Mouse (Mus musculus): Measurements from ENCODE around the gene Pbrm1.
A peak's percentile ranks its signal among the peaks of the same experiment; 100 is the strongest.

Pbrm1 gene

DNA sequence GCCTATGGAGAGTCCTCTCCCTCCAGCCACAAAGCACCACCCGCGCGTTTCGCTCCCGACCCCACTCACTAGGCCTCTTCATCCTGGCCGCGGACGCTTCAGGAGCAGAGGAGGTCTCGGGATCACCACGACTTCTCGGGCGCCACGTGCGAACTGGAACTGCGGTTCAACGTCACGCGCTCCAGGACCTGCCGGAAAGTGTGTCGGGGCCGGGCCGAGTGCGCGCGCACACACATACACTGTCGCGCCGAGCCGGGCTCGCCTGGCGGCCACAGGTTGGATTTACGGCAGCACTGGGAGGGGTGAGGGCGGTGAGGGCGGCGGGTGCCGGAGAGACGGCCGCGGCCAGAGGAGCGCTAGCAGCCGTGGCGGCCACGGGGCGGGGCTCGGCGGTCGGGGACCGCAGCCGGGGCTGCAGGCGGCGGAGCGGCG, at the start of gene Pbrm1, which contains the start of gene Gnl3:
Gene Pbrm1 (plus strand): TSS at position 279 of the 432 bp plus-strand sequence.
Gene Gnl3 (minus strand): TSS at position 293 of the 432 bp plus-strand sequence.
- DNase-seq (ENCODE audit: low spot score in 2 of 2) = peak; percentile 97 to 99

DNA sequence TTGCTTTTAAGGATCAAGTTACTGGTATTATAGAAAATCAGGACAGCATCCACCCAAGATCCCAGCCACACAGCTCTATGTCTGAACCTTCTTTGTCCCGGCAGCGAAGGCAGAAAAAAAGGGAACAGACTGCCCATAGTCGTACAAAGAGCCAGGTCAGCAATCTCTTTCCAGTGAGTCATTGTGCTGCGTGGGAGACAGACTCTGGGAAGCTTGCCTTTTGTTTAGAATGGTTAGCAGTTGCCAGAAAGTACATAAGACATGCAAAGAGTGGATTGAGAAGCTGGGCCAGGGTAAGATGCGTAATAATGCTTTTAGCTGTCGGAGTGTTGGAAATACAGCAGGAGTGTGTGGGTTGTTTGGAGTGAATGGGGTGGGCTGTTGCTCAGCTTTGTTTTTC, 44.7 kb upstream of the Pbrm1 start:
- DNase-seq (ENCODE audit: low spot score in 2 of 2) = no peak

DNA sequence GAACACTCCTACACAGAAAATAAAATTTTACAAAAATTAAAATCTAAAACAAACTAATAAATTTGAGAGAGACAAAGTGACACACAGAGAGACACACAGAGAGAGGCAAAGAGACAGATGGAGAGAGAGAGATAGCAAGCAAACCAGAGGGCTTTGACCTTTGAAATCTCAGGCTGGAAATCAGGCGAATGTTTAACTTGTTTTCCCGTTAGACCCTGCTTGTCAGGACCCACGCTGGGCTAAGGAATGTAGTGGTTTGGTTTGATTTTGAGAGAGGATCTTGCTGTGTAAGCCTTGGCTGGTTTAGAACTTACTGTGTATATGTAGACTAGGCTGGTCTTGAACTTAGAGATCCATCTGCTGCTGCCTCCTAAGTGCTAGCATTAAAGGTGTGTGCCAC, 42.7 kb upstream of the Pbrm1 start:
- DNase-seq (ENCODE audit: low spot score in 2 of 2) = no peak

DNA sequence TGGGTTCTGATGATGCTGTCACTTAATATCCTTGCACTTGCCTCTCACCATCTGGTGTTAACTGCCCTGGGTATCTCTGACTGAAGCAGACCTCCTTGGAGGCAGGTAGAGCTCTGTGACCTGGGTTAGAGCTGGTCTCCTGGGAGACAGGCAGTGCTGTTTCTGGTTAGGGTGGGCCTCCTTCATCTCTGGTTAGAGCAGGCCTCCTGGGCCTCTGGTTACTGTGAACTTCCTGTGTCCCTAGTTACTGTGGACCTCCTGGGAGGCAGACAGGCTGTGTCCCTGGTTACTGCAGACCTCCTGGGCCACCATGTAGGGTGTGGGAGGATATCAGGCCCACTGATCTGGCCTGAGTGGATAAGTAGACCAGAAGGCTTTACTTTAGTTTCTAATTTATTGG, 22.5 kb upstream of the Pbrm1 start:
- no peak for DNase-seq (ENCODE audit: low spot score in 2 of 2)

DNA sequence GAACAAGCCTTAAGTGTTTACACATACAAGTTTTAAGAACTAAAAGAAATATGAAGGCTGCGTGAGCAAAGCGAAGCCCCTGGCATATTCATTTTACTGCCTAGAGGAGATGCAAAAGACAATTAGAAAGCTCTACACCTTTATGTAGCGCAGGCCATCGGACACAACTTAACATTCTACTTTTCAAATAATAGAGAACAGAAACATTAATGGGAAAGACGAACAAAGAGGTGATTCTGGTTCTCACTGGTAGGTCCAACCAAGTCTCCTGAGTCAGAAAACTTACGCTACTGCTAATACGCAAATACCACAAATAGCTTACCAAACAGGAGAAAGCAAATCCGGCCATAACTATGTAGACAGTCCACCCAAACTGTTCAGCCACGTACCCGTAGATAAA, 18.6 kb upstream of the Pbrm1 start:
- no peak for DNase-seq (ENCODE audit: low spot score in 2 of 2)

DNA sequence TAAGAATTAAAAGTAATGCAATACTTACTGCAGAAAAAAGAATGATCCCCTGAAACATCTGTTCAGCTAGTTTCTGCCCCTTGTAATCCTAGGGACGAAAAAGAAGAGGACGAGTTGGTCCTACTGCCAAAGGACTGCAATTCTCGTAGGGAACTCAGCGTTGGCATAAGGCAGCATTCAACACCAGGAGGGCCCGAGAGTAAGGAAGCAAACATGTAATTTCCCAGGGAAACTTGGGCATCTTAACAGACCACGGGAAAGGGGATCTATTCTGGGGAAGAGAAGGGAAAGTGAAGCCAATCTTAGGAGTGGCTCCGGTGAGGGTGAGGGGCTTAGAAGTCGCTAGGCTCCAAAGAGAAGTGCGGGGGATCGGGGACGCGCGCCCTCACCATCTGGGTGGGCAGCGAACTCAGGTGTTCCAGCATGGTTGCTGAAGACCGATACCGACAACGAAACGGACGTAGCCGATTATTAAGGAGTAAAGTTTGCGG, 18.1 kb upstream of the Pbrm1 start:
- DNase-seq (ENCODE audit: low spot score in 2 of 2) = no peak

DNA sequence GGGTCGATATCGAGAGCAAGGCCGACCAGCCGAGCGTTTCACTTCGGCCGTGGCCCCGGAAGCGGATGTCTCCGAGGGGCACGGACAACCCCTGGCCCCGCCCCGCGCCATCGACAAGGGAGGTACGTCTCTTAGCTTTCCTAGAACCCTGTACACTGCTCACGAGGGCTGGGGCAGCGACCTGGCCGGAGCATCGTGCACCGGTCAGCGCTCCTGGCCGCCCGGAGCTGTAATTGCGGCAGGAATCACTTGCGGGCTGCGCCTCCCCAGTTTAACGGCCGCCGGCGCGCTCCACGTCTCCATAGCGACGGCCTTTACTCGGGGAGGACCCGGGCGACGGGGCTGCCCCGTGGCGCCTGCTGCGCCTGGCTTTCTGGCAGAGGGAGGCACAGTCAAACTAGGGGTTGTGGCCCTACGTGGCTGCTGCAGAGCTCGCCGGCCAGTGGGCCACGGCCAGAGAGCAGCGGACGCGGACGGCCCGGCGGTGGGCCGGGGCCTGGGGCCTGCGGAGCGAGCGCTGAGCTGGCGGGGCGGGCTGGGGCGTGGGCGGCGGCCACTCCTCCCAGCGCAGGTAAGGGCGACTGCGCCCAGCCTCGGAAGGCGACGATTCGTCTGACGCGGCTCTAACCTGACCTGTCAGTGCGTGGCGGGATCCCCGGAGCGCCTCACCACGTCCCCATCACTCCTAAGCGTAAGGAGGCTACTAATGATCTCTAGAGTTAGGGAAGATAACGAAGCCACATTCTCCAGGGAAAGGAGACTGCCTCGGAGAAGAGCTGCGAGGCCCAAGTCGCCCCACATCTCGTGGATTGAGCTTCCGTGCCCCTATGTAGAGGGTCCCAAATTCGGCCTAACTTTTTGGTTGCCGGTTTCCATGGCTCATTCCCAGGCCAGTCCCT, 17.4 kb upstream of the Pbrm1 start, which contains the start of the genes Glt8d1 and Spcs1:
Gene Glt8d1 (plus strand): TSS at position 94 of the 899 bp plus-strand sequence.
Gene Spcs1 (minus strand): TSS at position 366 of the 899 bp plus-strand sequence.
- peak; percentile 83 to 93 for DNase-seq (ENCODE audit: low spot score in 2 of 2)

DNA sequence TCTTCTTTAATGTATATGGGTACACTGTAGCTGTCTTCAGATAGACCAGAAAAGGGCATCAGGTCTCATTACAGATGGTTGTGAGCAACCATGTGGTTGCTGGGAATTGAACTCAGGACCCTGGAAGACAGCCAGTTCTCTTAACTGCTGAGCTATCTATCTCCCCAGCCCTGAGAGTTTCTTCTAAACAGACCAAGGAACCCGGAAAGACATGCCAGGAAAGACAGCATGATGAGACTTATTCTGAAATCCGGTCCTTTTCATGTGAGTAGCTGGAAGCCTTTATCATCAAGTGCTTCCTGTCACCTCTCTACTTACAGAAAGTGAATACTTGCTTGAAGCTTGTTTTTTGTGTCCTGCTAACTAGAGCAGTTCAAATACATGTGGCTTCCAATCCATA, 14.4 kb upstream of the Pbrm1 start:
- DNase-seq (ENCODE audit: low spot score in 2 of 2) = no peak

DNA sequence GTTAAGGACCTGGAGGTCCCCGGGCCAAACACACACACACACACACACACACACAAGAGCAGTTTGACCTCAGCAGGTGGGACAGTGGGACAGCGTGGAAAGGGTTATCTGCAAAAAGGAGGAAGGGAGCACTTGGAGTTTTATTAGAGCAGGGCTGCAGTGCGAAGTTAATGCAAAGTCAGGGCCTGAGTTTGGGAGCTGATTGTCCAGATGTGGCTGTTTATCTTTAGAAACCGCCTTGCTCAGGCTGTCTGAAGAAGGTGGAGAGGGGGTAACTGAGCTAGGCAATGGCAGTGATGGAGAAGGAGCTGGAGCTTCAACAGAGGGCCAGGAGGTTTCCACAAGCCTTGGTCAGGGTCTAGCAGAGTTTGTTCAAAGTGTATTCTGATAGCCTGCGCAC, 12.2 kb upstream of the Pbrm1 start:
- DNase-seq (ENCODE audit: low spot score in 2 of 2) = no peak

DNA sequence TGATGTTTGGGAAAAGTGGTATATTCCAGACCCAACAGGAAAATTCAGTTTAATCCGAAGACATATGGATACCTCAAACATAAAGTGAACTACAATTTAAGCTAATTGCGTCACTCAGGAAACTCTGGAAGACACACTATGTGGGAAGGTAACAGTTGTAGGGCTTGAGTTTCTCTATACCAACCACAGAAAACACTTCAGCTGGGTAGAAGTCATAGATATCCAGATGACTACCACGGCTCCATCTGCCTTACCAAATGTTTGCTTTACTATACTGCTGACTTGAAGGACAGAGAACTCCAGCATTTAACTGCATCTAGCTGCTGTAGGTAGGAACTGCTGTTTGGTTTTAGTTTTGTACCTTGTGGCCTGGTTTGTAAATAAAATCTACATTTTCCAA, 7.3 kb upstream of the Pbrm1 start:
- no peak for DNase-seq (ENCODE audit: low spot score in 2 of 2)

DNA sequence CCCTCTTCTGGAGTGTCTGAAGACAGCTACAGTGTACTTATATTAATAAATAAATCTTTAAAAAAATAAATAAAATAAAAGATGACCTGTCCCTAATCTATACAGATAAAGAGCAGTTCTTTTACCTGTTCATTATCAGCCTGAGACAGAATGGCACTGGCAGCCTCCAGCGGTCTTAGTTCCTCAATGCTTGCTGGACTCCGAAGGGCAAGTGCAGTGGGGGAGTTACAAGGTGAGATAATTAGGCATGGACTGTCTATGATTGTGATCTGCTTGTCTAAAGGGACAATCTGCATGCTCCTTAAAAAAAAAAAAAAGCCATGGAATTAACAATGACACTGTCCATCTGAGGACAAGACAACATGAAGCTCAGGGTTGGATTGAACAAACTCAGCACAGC, 5.0 kb upstream of the Pbrm1 start:
- no peak for DNase-seq (ENCODE audit: low spot score in 2 of 2)

DNA sequence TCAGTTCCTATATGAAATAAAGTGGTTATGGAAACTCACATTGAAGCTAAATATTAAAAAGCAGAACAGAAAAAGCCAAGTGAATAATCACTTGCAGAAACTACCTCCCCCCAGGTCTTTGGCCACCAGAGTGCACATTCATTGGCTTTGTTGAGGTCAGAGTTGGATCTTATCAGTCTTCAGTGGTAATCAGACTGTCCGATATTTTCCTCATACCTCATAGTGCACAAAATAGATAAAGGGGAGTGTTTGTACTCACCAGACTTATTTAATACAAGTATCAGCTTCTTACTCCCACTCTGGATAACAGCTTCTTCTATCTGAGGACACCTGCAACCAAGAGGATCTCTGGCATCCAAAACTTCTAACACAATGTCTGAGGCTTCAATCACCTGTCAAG, 2.9 kb upstream of the Pbrm1 start:
- DNase-seq (ENCODE audit: low spot score in 2 of 2) = no peak

DNA sequence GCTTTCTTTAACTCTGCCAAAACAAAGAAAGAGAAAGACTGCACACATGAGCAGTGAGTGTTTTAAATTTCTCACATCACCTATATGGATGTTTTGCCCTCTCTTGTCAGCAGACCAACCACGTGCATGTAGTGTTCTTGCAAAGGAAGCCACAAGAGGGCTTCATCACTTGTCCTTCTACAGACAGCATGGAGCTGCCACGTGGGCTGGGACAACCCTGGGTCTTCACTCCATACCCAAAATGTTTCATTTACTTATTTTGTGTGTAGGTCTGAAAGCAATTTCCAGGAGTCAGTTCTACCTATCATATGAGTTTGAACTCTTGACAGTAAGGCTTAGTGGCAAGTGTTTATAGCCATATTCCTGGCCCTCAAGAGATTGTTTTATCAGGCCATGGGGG, 1.1 kb upstream of the Pbrm1 start:
- no peak for DNase-seq (ENCODE audit: low spot score in 2 of 2)

DNA sequence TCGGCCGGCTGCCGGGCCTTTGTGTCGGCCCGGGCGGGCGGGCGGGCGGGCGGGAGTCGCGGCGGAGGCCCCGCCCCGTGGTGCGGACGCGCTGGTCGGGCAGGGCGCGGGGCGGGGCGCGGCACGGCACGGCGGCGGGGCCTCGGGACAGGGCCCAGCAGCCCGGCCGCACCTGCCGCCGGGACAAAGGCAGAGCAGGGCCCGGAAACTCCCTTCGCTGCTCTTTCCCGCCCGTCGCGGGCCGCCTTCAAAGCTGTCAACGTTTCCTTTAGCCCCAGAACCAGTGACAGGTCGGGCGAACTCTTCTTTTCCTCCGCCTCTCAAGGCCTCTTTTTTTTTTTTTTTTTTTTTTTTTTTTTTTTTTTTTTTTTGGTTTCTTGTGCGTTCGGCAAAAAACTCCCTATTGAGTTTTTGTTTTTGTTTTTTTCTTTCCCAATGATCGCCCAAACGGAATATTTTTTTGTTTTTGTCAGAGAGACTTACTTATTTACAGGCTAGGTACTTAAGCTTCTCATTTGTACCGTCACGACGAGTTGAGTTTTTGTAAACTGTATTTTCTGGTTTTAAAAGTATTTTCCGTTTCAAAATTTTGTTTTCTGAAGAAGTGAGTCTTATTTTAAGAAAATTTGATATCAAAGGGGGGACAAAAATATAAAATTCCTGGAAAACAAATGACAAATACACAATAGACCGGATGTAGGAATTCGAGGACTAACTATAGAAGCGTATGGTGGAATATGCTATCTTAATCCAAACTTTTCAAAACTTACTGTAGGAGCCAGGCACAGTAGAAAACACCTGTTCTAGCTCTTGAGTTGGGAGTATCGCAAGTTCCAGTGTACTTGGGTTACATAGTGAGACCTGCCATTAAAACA, 630 bp downstream of the Pbrm1 start:
- peak; percentile 83 to 91 for DNase-seq (ENCODE audit: low spot score in 2 of 2)

DNA sequence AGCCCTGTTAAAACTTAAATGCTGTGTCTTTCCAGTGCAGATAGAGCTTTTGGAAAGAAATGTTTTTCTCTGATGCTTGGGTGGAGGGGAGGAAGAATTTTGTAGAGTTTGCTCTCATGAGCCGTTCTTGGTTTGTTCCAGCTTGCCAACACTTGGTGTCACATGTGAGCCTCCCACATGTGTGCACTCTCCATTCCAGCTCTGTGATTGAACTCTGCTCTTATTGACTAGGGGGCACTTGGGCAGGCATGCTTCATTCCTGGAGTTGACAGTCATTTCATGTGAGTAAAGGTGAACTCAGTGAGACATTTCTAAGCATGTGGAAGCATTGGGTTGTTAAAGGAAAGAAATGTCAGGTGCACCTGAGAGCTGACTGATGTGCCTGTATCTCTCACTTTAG, 3.6 kb downstream of the Pbrm1 start:
- no peak for DNase-seq (ENCODE audit: low spot score in 2 of 2)

DNA sequence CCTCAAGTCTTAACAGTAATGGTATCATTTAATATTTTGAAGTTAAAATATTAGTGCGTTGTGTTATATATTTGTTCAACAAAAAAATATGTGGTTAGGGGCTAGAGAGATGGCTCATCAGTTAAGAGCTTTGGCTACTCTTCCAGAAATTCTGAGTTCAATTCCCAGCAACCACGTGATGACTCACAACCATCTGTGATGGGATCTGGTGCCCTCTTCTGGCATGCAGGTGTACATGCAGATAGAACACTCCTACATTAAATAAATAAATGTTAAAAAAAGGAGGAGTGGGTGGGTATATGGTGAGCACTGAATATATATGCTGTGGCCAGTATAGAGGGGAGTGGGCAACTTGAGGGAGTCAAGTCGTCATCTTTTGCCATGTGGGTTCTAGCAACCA, 6.8 kb downstream of the Pbrm1 start:
- peak in 1 of 2 experiments; percentile 67 for DNase-seq (ENCODE audit: low spot score in 2 of 2)

DNA sequence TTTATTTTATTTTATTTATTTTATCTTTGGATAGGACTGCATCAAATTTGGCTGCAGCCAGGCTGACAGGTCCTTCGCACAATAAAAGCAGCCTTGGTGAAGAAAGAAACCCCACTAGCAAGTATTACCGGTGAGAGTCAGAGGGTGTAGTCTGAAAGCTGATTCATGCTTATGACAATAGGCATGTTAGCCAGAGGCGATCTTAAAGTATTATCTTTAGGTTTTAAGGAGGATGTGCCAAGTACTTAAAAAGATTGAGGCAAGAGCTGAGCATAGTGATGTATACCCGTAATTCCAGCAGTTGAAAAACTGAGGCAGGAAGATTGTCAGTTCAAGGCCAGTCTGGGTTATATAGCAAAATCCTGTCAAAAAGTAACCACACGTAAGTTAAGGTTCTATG, 26.4 kb downstream of the Pbrm1 start:
- DNase-seq (ENCODE audit: low spot score in 2 of 2) = no peak

DNA sequence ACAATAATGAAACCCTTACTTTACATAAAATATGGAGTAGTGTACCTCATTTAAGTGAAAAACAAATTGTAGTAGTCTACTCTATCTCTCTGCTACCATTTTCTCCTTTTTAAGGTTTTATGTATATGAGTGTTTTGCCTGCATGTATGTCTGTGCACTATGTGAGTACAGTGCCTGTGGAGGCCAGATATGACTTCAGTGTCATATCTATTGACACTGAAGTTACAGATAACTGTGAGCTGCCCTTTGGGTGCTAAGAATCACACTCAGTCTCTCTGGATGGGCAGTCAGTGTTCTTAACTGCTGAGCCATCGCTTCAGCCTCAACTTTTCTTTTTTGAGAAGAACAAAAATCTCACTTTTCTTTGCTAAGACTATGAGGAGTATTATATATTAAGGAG, 26.9 kb downstream of the Pbrm1 start:
- DNase-seq (ENCODE audit: low spot score in 2 of 2) = peak in 1 of 2 experiments; percentile 27

DNA sequence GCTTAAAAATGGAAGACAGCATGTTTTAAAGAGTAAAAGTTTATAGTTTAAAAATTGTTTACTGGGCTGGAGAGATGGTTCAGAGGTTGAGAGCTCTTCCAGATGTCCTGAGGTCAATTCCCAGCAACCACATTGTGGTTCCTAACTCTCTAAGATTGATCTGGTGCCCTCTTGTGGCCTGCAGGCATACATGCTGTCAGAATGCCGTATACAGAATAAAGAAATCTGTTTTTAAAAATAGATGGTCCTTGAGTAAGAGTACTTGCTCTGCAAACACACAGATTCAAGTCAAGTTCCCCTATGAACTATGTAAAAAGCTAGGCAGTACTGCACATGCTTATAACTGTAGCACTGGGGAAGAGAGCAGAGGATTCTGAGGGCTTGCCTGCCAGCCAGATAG, 43.3 kb downstream of the Pbrm1 start:
- no peak for DNase-seq (ENCODE audit: low spot score in 2 of 2)

DNA sequence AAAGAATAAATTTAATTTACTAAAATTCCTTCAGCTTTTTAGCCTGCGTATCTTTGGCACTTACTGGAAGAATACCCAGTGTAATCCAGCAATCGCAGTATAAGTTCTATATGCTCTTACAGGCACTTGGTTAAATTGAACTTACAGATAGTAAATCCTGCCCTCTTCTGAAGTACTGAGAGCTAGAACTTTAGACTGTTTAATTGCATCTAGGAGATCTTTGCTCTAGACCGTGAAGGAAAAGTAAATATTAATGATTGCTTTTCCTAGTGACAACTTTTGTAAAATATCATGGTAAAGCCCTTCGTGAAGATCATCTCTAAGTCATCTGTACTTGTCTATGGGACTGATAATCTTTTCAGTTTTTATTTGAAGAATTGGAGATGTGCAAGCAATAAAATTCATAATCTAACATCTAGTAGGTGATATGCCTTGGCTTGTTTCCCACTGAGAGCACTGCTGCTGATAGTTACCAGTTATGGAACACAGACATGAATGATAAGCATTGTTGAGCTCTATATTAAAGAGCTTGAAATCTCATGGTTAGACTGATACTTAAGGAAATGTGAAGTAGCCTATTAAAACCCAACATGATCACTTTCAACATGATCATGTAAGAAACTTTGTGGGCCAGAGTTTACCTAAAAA, 50.3 kb downstream of the Pbrm1 start:
- no peak for DNase-seq (ENCODE audit: low spot score in 2 of 2)

DNA sequence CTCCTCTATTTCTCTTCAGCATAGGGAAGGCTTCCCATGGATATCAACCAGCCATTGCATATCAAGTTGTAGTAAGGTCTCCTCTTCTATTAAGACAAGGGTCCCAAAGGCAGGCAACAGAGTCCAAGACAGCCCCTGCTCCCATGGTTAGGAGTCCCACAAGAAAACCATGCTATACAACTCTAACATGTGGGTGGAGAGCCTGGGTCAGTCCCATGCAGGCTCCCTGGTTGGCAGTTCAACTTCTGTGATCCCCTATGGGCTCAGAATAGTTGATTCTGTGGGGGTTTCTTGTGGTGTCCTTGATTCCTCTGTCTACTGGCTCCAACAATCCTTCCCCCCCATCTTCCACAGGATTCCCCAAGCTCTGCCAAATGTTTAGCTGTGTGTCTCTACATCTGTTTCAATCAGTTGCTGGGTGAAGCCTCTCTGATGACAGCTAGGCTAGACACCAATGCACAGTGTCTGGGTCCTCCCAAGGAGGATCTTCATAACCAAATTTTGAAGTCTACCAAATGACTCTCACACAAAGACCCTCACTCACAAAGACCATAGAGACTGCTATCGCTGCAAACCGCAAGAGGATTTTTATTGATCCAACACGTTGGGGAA, 59.8 kb downstream of the Pbrm1 start:
- no peak for DNase-seq (ENCODE audit: low spot score in 2 of 2)

Measured in spleen, postnatal 4 days (tissue).